Comparison of ENCODE assay signal across 8 mouse cellular contexts in the genomic region with DNA sequence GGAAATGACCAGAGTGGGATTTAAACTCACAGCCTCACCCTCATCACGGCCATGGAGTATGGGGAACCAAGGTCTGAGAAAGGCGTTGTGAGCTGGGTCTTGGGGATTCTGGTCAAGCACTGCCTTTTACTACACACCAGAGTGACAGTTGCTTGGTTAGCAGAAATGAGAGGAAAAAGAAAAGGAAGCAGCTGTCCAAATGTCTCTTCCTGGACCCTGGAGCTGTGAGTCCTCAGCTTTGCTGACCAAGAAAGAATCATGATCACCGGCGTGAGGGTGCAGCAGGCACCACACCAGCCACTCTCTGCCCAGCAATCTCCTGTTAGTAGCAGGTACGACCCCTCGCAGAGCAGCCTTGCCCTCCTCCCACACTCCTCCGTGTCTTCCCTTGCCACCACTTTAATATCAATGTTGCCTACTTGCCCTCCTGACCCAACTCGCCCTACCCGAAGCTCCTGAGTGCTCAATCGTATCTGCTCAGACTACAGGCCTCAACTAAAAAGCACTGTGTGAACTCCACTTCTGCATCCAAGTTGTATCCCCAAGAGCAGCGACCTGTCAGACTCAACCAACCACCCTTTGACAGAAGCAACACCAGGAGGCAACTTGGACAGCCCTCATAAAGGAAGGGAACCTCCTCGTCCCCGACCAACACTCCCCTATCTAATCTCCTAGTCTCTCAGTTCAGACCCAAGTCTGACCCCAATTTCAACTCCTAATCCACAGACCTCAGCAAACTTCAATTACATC. TPM values are rescaled to one million over a fixed set of nuclear protein-coding genes. Genes with fewer than 3 reads are reported as not detected.
DNase-seq lines count a peak whose midpoint lies in the region; ATAC-seq and TF ChIP-seq lines count a peak whose summit lies in the region.

No protein-coding gene starts in this region.

- peak overlapping the region; percentile 63 for H3K27ac ChIP-seq in MEL (ENCODE audit: control insufficient read depth, low read depth, low read length)
- peak overlapping the region; percentile 72; the same call in 1 of the 2 replicates for H3K27ac ChIP-seq in forebrain, embryonic 13.5 days
- H3K27ac ChIP-seq in intestine, embryonic 16.5 days (ENCODE audit: low read length): no peak overlapping the region

- no peaks in the 10 kb centered on the region for H3K9me3 ChIP-seq in MEL (replicated peaks; ENCODE audit: insufficient read depth, low read length)
- H3K9me3 ChIP-seq in forebrain, embryonic 13.5 days (replicated peaks): no peaks in the 10 kb centered on the region
- no peaks in the 10 kb centered on the region for H3K9me3 ChIP-seq in intestine, embryonic 16.5 days (ENCODE audit: control insufficient read depth, low read length)

- TF ChIP-seq POLR2A in MEL (IDR thresholded peaks at IDR 0.05; ENCODE audit: control insufficient read depth in 1 of 2, insufficient read depth in 1 of 2, low read depth in 1 of 2, low read length in 2 of 2, poor library complexity in 1 of 2) (no peak), myocyte (IDR thresholded peaks at IDR 0.05; ENCODE audit: insufficient read length, low read depth) (no peak)

- H3K36me3 ChIP-seq in MEL (ENCODE audit: control insufficient read depth in 1 of 2, insufficient read depth in 2 of 2, low read length in 2 of 2) (peaks cover 0 to 11% of the 10 kb centered on the region in 2 experiments; a peak in 3 of 4 replicates), myocyte (ENCODE audit: control insufficient read depth, insufficient read depth) (no peaks in the 10 kb centered on the region)
- H3K36me3 ChIP-seq in forebrain, embryonic 13.5 days (ENCODE audit: poor library complexity, severe bottlenecking): no peaks in the 10 kb centered on the region
- no peaks in the 10 kb centered on the region for H3K36me3 ChIP-seq in intestine, embryonic 16.5 days (ENCODE audit: control insufficient read depth, insufficient read depth, low read length)

- peak overlapping the region; percentile 82 for H3K4me2 ChIP-seq in forebrain, embryonic 13.5 days
- peak overlapping the region; percentile 88 for H3K4me2 ChIP-seq in intestine, embryonic 16.5 days (ENCODE audit: low read depth, low read length)
- peak overlapping the region; percentile 81 for H3K4me2 ChIP-seq in myocyte (ENCODE audit: low read depth)

- no peak for TF ChIP-seq CTCF in MEL (IDR thresholded peaks at IDR 0.05 in 2 of 3, conservative IDR thresholded peaks at IDR 0.05 in 1 of 3; ENCODE audit: control insufficient read depth in 1 of 3, insufficient read depth in 1 of 3, low read depth in 2 of 3, low read length in 3 of 3, poor library complexity in 1 of 3, severe bottlenecking in 1 of 3)

- H3ac ChIP-seq in myocyte (ENCODE audit: control insufficient read depth, insufficient read length): peak overlapping the region; percentile 90

- peak overlapping the region; percentile 93 for H3K9ac ChIP-seq in MEL (ENCODE audit: control insufficient read depth, low read depth, low read length, poor library complexity, severe bottlenecking)
- H3K9ac ChIP-seq in forebrain, embryonic 13.5 days: peak overlapping the region; percentile 91
- peak overlapping the region; percentile 95 for H3K9ac ChIP-seq in intestine, embryonic 16.5 days (ENCODE audit: low read depth, low read length)

- peaks cover 5 to 15% of the 10 kb centered on the region in 2 experiments; a peak in 3 of 4 replicates for H3K4me1 ChIP-seq in MEL (ENCODE audit: control insufficient read depth in 1 of 2, insufficient read depth in 2 of 2, low read length in 2 of 2)
- peaks cover 24% of the 10 kb centered on the region for H3K4me1 ChIP-seq in forebrain, embryonic 13.5 days
- peaks cover 9% of the 10 kb centered on the region for H3K4me1 ChIP-seq in intestine, embryonic 16.5 days (ENCODE audit: control insufficient read depth, insufficient read depth, low read length)

- peak overlapping the region; percentile 96 to 98 for H3K4me3 ChIP-seq in MEL (ENCODE audit: control insufficient read depth in 1 of 2, insufficient read depth in 1 of 2, low read depth in 2 of 2, low read length in 2 of 2)
- H3K4me3 ChIP-seq in forebrain, embryonic 13.5 days: peak overlapping the region; percentile 76
- peak overlapping the region; percentile 83 for H3K4me3 ChIP-seq in intestine, embryonic 16.5 days (ENCODE audit: low read length)
- peak overlapping the region; percentile 56 for H3K4me3 ChIP-seq in myocyte

- no peaks in the 10 kb centered on the region for H3K27me3 ChIP-seq in MEL (ENCODE audit: control insufficient read depth in 1 of 2, insufficient read depth in 2 of 2, low read length in 2 of 2)
- H3K27me3 ChIP-seq in forebrain, embryonic 13.5 days: no peaks in the 10 kb centered on the region
- H3K27me3 ChIP-seq in intestine, embryonic 16.5 days (replicated peaks; ENCODE audit: control insufficient read depth, insufficient read depth, low read length): no peaks in the 10 kb centered on the region
- H3K27me3 ChIP-seq in myocyte (ENCODE audit: control insufficient read depth, insufficient read depth, insufficient read length): no peaks in the 10 kb centered on the region

- no peak for TF ChIP-seq RAD21 in MEL (IDR thresholded peaks at IDR 0.05; ENCODE audit: low read depth, low read length)

- peaks cover 28% of the 10 kb centered on the region for H3K79me2 ChIP-seq in MEL (ENCODE audit: control insufficient read depth, insufficient read depth, low read length, poor library complexity)
- peaks cover 12% of the 10 kb centered on the region for H3K79me2 ChIP-seq in myocyte (ENCODE audit: control insufficient read depth, insufficient read depth)

- 44% methylated on average over 13 of the region's 13 CpGs for WGBS in forebrain, embryonic 13.5 days
- 43% methylated on average over 13 of the region's 13 CpGs for WGBS in intestine, embryonic 16.5 days

- no peak for TF ChIP-seq EP300 in MEL (IDR thresholded peaks at IDR 0.05; ENCODE audit: low read depth in 1 of 2, low read length in 2 of 2)

- DNase-seq in kidney, adult 9 months: peak; percentile 14
- no peak for DNase-seq in kidney, adult 11 months
- DNase-seq in MEL (ENCODE audit: low read depth, low spot score): peak; percentile 63
- no peak for DNase-seq in ovary, postnatal 14 days (ENCODE audit: low spot score)
- DNase-seq in ovary, postnatal 36 days (ENCODE audit: low spot score): no peak

- ATAC-seq in forebrain, embryonic 13.5 days: peak; percentile 25
- ATAC-seq in intestine, embryonic 16.5 days: peak; percentile 9

TF ChIP-seq in MEL, 35 proteins besides CTCF, POLR2A, EP300 and RAD21:
- no peak for TF ChIP-seq USF2 (IDR thresholded peaks at IDR 0.05; ENCODE audit: borderline replicate concordance in 1 of 2, insufficient read depth in 1 of 2, low read depth in 1 of 2, low read length in 2 of 2)
- 0 out of 2 replicates have a peak, but pooled peaks have one; percentile 36 for TF ChIP-seq SIN3A (IDR thresholded peaks at IDR 0.05; ENCODE audit: low read length)
- TF ChIP-seq SMC3 (IDR thresholded peaks at IDR 0.05; ENCODE audit: low read depth, low read length): no peak
- TF ChIP-seq UBTF (IDR thresholded peaks at IDR 0.05; ENCODE audit: borderline replicate concordance, insufficient read depth, low read depth, low read length): no peak
- no peak for TF ChIP-seq MAX (IDR thresholded peaks at IDR 0.05; ENCODE audit: low read length)
- TF ChIP-seq TCF12 (IDR thresholded peaks at IDR 0.05; ENCODE audit: low read depth, low read length): no peak
- no peak for TF ChIP-seq ZC3H11A (IDR thresholded peaks at IDR 0.05; ENCODE audit: low read depth, low read length)
- 0 out of 2 replicates have a peak, but pooled peaks have one; percentile 27 for TF ChIP-seq TBP (IDR thresholded peaks at IDR 0.05; ENCODE audit: low read depth, low read length)
- no peak for TF ChIP-seq USF1 (IDR thresholded peaks at IDR 0.05; ENCODE audit: low read depth, low read length)
- no peak for TF ChIP-seq MYC (IDR thresholded peaks at IDR 0.05; ENCODE audit: low read depth, low read length)
- no peak for TF ChIP-seq MYB (IDR thresholded peaks at IDR 0.05; ENCODE audit: low read depth, low read length)

TF ChIP-seq in myocyte, 11 proteins besides CTCF, POLR2A, EP300 and RAD21:
- TF ChIP-seq CEBPB (IDR thresholded peaks at IDR 0.05; ENCODE audit: insufficient read depth, poor library complexity, severe bottlenecking): no peak
- no peak for TF ChIP-seq TCF12 (IDR thresholded peaks at IDR 0.05; ENCODE audit: insufficient read depth, poor library complexity, severe bottlenecking)
- TF ChIP-seq USF1 (IDR thresholded peaks at IDR 0.05; ENCODE audit: low read depth): no peak
- TF ChIP-seq E2F4 (IDR thresholded peaks at IDR 0.05; ENCODE audit: insufficient read depth): no peak

RNA-seq across cellular contexts. Expression of gene Tgfbrap1, which starts 7.0 kb away (rescaled TPM):
- 7.9 and 9.2 TPM in 2 replicates for total RNA-seq in MEL (2012; rRNA removed)
- polyA plus RNA-seq in MEL (2012; ENCODE audit: insufficient read depth in 1 of 2, insufficient read length in 2 of 2, low read depth in 1 of 2, low replicate concordance in 2 of 2, missing spikeins in 1 of 2) (10 to 100 TPM in 1 of 2 experiments, not detected in 1; 17.6 TPM), myocyte (2012; fragmentation: generic; extraction: Trizol) (12.8 TPM)
- 13.2 and 14.9 TPM in 2 replicates for polyA plus RNA-seq in forebrain, embryonic 13.5 days (2015; fragmentation: Nextera tagmentation; extraction: Ambion mirVana)
- polyA plus RNA-seq in intestine, embryonic 16.5 days (2015; fragmentation: Nextera tagmentation; extraction: Ambion mirVana): 8.6 and 9.8 TPM in 2 replicates

RNA-seq across cellular contexts. Expression of gene AI597479, which starts 7.0 kb away (rescaled TPM):
- 16.8 and 20.1 TPM in 2 replicates for total RNA-seq in MEL (2012; rRNA removed)
- polyA plus RNA-seq in MEL (2012; ENCODE audit: insufficient read depth in 1 of 2, insufficient read length in 2 of 2, low read depth in 1 of 2, low replicate concordance in 2 of 2, missing spikeins in 1 of 2): 10 to 100 TPM in 1 of 2 experiments, not detected in 1; 15.3 TPM
- polyA plus RNA-seq in forebrain, embryonic 13.5 days (2015; fragmentation: Nextera tagmentation; extraction: Ambion mirVana): 41.0 and 47.7 TPM in 2 replicates
- 22.3 and 23.6 TPM in 2 replicates for polyA plus RNA-seq in intestine, embryonic 16.5 days (2015; fragmentation: Nextera tagmentation; extraction: Ambion mirVana)
- 12.0 TPM for polyA plus RNA-seq in myocyte (2012; fragmentation: generic; extraction: Trizol)

Comparison
In these comparisons a context has a peak if more than half of its experiments do, and no peak if none do; other contexts are left out.
1. DNase-seq: peak in kidney, adult 9 months (single experiment) and MEL (single experiment); none in kidney, adult 11 months (single experiment), ovary, postnatal 14 days (single experiment) and ovary, postnatal 36 days (single experiment).
2. Peak in every context shown above with its lines, with median percentiles within 50 percentile points of each other: H3K4me3 ChIP-seq, H3K9ac ChIP-seq and H3K4me2 ChIP-seq.